Mouse (Mus musculus) intestine, embryonic 15.5 days (tissue): ENCODE measurements around the gene Tfam. TPM values are rescaled to one million over a fixed set of nuclear protein-coding genes. Genes with fewer than 3 reads are reported as not detected.

Experiments used
- ATAC-seq: fragments of 200-750 bp; cut with Nextera tagmentation; 2 replicates; pipeline ENCODE4 v1.8.0; 2017; ENCODE audit warnings: moderate TSS enrichment, moderate library complexity
- H3K27ac ChIP-seq: fragments of 300-500 bp; sonication (generic); 2 replicates; pipeline ENCODE4 v1.5.1; 2015; ENCODE audit warnings: mild to moderate bottlenecking, inconsistent platforms
- H3K27me3 ChIP-seq: fragments of 300-500 bp; sonication (generic); replicated peaks from 2 replicates; pipeline ENCODE4 v1.6.1; 2015; ENCODE audit warnings: inconsistent platforms
- H3K36me3 ChIP-seq: fragments of 300-500 bp; sonication (generic); 2 replicates; pipeline ENCODE4 v1.6.1; 2015; ENCODE audit warnings: inconsistent platforms
- H3K4me1 ChIP-seq: fragments of 300-500 bp; sonication (generic); replicated peaks from 2 replicates; pipeline ENCODE4 v1.6.1; 2015; ENCODE audit warnings: inconsistent platforms
- H3K4me2 ChIP-seq: fragments of 300-500 bp; sonication (generic); replicated peaks from 2 replicates; pipeline ENCODE4 v1.6.1; 2015; ENCODE audit warnings: mild to moderate bottlenecking, inconsistent platforms
- H3K4me3 ChIP-seq: fragments of 300-500 bp; sonication (generic); replicated peaks from 2 replicates; pipeline ENCODE4 v1.5.1; 2015; ENCODE audit warnings: inconsistent platforms
- H3K9ac ChIP-seq: fragments of 300-500 bp; sonication (generic); 2 replicates; pipeline ENCODE4 v1.6.1; 2015; ENCODE audit warnings: inconsistent platforms
- H3K9me3 ChIP-seq: fragments of 300-500 bp; sonication (generic); 2 replicates; pipeline ENCODE4 v1.6.1; 2016; ENCODE audit warnings: inconsistent platforms
- WGBS: fragments of 180-500 bp; shearing (Covaris S2); methylation state at CpG from one replicate; pipeline ENCODE4 v1.1.7; 2015; 5-methylcytosine and 5-hydroxymethylcytosine counted together
- polyA plus RNA-seq: library from polyadenylated mRNA; unstranded; fragments of >200 nt; fragmentation: Nextera tagmentation; extraction: Ambion mirVana; gene quantifications from 2 replicates; pipeline ENCODE4 v1.2.1, GENCODE M21; 2015

Gene Tfam
- polyA plus RNA-seq, 1 experiment from 2014 or later, result 93.6 TPM

DNA sequence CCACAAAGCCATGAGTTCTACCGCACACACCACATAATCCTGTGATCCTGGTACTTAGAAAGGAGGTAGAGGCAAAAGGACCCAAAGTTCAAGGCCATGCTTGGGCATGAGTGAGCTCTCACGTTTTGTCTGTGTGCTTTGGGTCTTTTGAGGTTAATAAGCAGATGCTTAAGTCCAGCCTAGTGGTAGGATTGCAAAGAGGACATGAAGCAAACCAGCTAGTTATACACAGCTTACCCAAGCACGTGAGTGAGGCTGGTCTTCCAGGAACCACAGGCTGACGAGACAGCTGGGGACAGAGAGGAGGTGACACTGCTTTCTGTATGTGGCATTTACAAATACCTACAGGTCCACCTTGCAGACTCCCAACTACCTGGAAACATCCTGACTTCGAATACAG, 14.3 kb upstream of the Tfam start:
- H3K27ac ChIP-seq, result no peak overlapping the region
- no peaks in the 10 kb centered on the region for H3K4me1 ChIP-seq
- no peaks in the 10 kb centered on the region for H3K27me3 ChIP-seq
- H3K4me2 ChIP-seq, result no peak overlapping the region
- no peaks in the 10 kb centered on the region for H3K9me3 ChIP-seq
- no peak overlapping the region for H3K4me3 ChIP-seq
- WGBS, result 76% methylated on average over 5 of the region's 5 CpGs
- no peak for ATAC-seq
- peaks cover 6% of the 10 kb centered on the region for H3K36me3 ChIP-seq
- H3K9ac ChIP-seq, result no peak overlapping the region

GRCm38 (mm10) chr10:71251846-71252245, 13.8 kb upstream of the Tfam start:
- Histone ChIP-seq H3K4me2 (no peak overlapping the region), H3K27ac (no peak overlapping the region), H3K9ac (no peak overlapping the region), H3K4me3 (no peak overlapping the region), H3K36me3 (peaks cover 6% of the 10 kb centered on the region), H3K27me3 (no peaks in the 10 kb centered on the region), H3K4me1 (no peaks in the 10 kb centered on the region), H3K9me3 (no peaks in the 10 kb centered on the region)
- no peak for ATAC-seq
- 71% methylated on average over 5 of the region's 5 CpGs for WGBS

GRCm38 (mm10) chr10:71251256-71251655, 13.2 kb upstream of the Tfam start:
- H3K4me1 ChIP-seq, result no peaks in the 10 kb centered on the region
- WGBS, result 90% methylated on average over 5 of the region's 5 CpGs
- no peak overlapping the region for H3K27ac ChIP-seq
- H3K4me2 ChIP-seq, result no peak overlapping the region
- ATAC-seq, result no peak
- H3K9ac ChIP-seq, result no peak overlapping the region
- H3K9me3 ChIP-seq, result no peaks in the 10 kb centered on the region
- H3K27me3 ChIP-seq, result no peaks in the 10 kb centered on the region
- H3K36me3 ChIP-seq, result peaks cover 4% of the 10 kb centered on the region; the same call in 1 of the 2 replicates
- H3K4me3 ChIP-seq, result no peak overlapping the region

DNA sequence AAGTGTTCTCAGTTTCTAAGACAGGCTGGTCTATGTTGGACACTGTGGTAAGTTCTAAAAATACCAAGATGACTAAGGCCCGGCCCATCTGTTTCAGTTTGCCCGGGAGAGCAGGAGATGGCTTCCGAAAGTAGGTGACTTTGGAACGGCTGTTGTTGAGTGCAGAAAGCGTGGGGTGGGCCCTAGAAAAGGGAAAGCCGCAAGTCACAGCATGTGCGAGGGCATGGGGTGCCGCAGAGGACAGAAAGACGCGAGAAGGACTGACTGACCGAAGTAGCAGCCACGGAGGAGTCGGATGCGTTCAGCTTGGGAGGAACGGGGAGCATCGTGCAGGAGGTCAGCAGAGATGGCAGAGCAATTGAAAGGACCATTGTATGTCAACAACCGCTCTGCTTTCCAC, 12.4 kb upstream of the Tfam start:
- ATAC-seq, result no peak
- Histone ChIP-seq H3K27me3 (no peaks in the 10 kb centered on the region), H3K4me1 (no peaks in the 10 kb centered on the region), H3K4me3 (no peak overlapping the region), H3K9ac (no peak overlapping the region), H3K36me3 (0 out of 2 replicates have a peak, but pooled peaks cover 4% of the 10 kb centered on the region), H3K27ac (no peak overlapping the region), H3K9me3 (no peaks in the 10 kb centered on the region), H3K4me2 (no peak overlapping the region)
- 78% methylated on average over 17 of the region's 17 CpGs for WGBS

- WGBS, result 74% methylated on average over 10 of the region's 10 CpGs
- no peak for ATAC-seq
- H3K36me3 ChIP-seq, result 0 out of 2 replicates have a peak, but pooled peaks cover under 1% of the 10 kb centered on the region
These were observed 11.2 kb upstream of the Tfam start for GRCm38 (mm10) chr10:71249086-71249880.

GRCm38 (mm10) chr10:71246956-71247355, 8.9 kb upstream of the Tfam start:
- Histone ChIP-seq H3K9me3 (no peaks in the 10 kb centered on the region), H3K36me3 (no peaks in the 10 kb centered on the region), H3K27ac (no peak overlapping the region), H3K9ac (no peak overlapping the region), H3K4me3 (no peak overlapping the region), H3K4me2 (no peak overlapping the region), H3K27me3 (no peaks in the 10 kb centered on the region), H3K4me1 (no peaks in the 10 kb centered on the region)
- no peak for ATAC-seq
- WGBS, result 35% methylated on average over 7 of the region's 7 CpGs

More at GRCm38 (mm10) chr10:71249086-71249880, 11.2 kb upstream of the Tfam start:
- no peak overlapping the region for H3K4me2 ChIP-seq
- no peak overlapping the region for H3K4me3 ChIP-seq
- no peak overlapping the region for H3K9ac ChIP-seq
- no peaks in the 10 kb centered on the region for H3K4me1 ChIP-seq
- H3K9me3 ChIP-seq, result no peaks in the 10 kb centered on the region
- no peak overlapping the region for H3K27ac ChIP-seq
- no peaks in the 10 kb centered on the region for H3K27me3 ChIP-seq

- WGBS, result 45% methylated on average over 6 of the region's 6 CpGs
- Histone ChIP-seq H3K27ac (no peak overlapping the region), H3K4me2 (peak overlapping the region; percentile 30; the same call in 1 of the 2 replicates), H3K9ac (no peak overlapping the region), H3K27me3 (no peaks in the 10 kb centered on the region), H3K9me3 (no peaks in the 10 kb centered on the region), H3K4me1 (peaks cover 4% of the 10 kb centered on the region; the same call in 1 of the 2 replicates), H3K4me3 (no peak overlapping the region), H3K36me3 (peaks cover 7% of the 10 kb centered on the region; the same call in 1 of the 2 replicates)
- ATAC-seq, result no peak
These were observed 1.5 kb upstream of the Tfam start for GRCm38 (mm10) chr10:71239479-71240120.

- ATAC-seq, result peak; percentile 99
- under 1% methylated on average over 68 of the region's 68 CpGs for WGBS
- H3K4me1 ChIP-seq, result peaks cover 4% of the 10 kb centered on the region; the same call in 1 of the 2 replicates
- no peaks in the 10 kb centered on the region for H3K27me3 ChIP-seq
- peak overlapping the region; percentile 63 for H3K27ac ChIP-seq
- H3K36me3 ChIP-seq, result peaks cover 10% of the 10 kb centered on the region
- H3K4me3 ChIP-seq, result peak overlapping the region; percentile 78
- peak overlapping the region; percentile 79 for H3K4me2 ChIP-seq
- H3K9me3 ChIP-seq, result no peaks in the 10 kb centered on the region
- peak overlapping the region; percentile 75 for H3K9ac ChIP-seq
These were observed 402 bp downstream of the Tfam start for GRCm38 (mm10) chr10:71237516-71238239.

DNA sequence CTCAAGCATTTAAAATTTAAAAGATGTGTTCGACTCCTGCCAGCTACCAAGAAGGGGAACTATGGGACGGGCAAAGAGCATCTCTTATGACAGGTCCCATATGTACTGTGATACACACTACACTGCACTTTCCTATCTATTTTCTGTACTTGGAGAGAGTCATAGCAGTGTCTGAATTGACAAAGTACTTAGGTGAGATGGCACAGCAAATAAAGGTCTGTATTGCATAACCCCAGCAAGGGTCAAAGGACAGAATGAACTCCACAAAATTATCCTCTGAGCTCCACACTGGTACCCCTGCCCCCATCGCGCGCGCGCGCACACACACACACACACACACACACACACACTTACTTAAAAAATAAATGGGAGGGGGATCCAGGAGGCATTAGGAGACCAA, 4.0 kb downstream of the Tfam start:
- peaks cover 27% of the 10 kb centered on the region for H3K36me3 ChIP-seq
- no peak overlapping the region for H3K9ac ChIP-seq
- no peak overlapping the region for H3K4me3 ChIP-seq
- no peaks in the 10 kb centered on the region for H3K9me3 ChIP-seq
- H3K4me2 ChIP-seq, result no peak overlapping the region
- no peaks in the 10 kb centered on the region; the same call in 1 of the 2 replicates for H3K4me1 ChIP-seq
- no peaks in the 10 kb centered on the region for H3K27me3 ChIP-seq
- WGBS, result 95% methylated on average over 8 of the region's 8 CpGs
- no peak overlapping the region for H3K27ac ChIP-seq
- no peak for ATAC-seq

GRCm38 (mm10) chr10:71225894-71226293, 12.2 kb downstream of the Tfam start:
- no peak overlapping the region for H3K4me2 ChIP-seq
- H3K4me3 ChIP-seq, result no peak overlapping the region
- H3K27me3 ChIP-seq, result no peaks in the 10 kb centered on the region
- H3K4me1 ChIP-seq, result no peaks in the 10 kb centered on the region
- H3K9me3 ChIP-seq, result no peaks in the 10 kb centered on the region
- H3K27ac ChIP-seq, result no peak overlapping the region
- peak; percentile 70; the same call in 1 of the 2 replicates for ATAC-seq
- H3K36me3 ChIP-seq, result peaks cover 32% of the 10 kb centered on the region
- no peak overlapping the region for H3K9ac ChIP-seq
- WGBS, result 37% methylated on average over 7 of the region's 7 CpGs

- H3K9ac ChIP-seq, result no peak overlapping the region
- H3K4me3 ChIP-seq, result no peak overlapping the region
- no peaks in the 10 kb centered on the region for H3K4me1 ChIP-seq
- H3K9me3 ChIP-seq, result no peaks in the 10 kb centered on the region
- WGBS, result 85% methylated on average over 5 of the region's 5 CpGs
- no peak overlapping the region for H3K27ac ChIP-seq
- ATAC-seq, result no peak
- H3K4me2 ChIP-seq, result no peak overlapping the region
- peaks cover 14% of the 10 kb centered on the region for H3K36me3 ChIP-seq
- no peaks in the 10 kb centered on the region for H3K27me3 ChIP-seq
These were observed 15.0 kb downstream of the Tfam start for GRCm38 (mm10) chr10:71223101-71223500.

GRCm38 (mm10) chr10:71222639-71223038, 15.4 kb downstream of the Tfam start:
- H3K27me3 ChIP-seq, result no peaks in the 10 kb centered on the region
- no peak overlapping the region for H3K9ac ChIP-seq
- H3K27ac ChIP-seq, result no peak overlapping the region
- H3K4me1 ChIP-seq, result no peaks in the 10 kb centered on the region
- H3K4me2 ChIP-seq, result no peak overlapping the region
- WGBS, result 80% methylated on average over 2 of the region's 2 CpGs
- H3K36me3 ChIP-seq, result peaks cover 12% of the 10 kb centered on the region
- no peak overlapping the region for H3K4me3 ChIP-seq
- no peak for ATAC-seq
- H3K9me3 ChIP-seq, result no peaks in the 10 kb centered on the region
